Mouse (Mus musculus) CH12.LX (cell line): ENCODE results near the gene Kif26b.

ENCODE experiments used
- CHD2 ChIP-seq: IDR thresholded peaks from 2 replicates; pipeline ENCODE4 v1.6.1; 2011; ENCODE audit warnings: low read length, improper control_type of control experiment
- CTCF ChIP-seq, 2 experiments: IDR thresholded peaks in 1 of 2; conservative IDR thresholded peaks in 1 of 2; 2 replicates each; pipeline ENCODE4 v1.5.1; 2011 to 2012; ENCODE audit warnings: low read depth in 2 of 2, low read length in 2 of 2, improper control_type of control experiment in 1 of 2, inconsistent platforms in 1 of 2, mild to moderate bottlenecking in 1 of 2, moderate library complexity in 1 of 2
- E2F4 ChIP-seq: IDR thresholded peaks from 2 replicates; pipeline ENCODE4 v1.6.1; 2011; ENCODE audit warnings: low read depth, low read length, improper control_type of control experiment; ENCODE audit not compliant: insufficient replicate concordance
- EP300 ChIP-seq: IDR thresholded peaks from 2 replicates; pipeline ENCODE4 v1.6.1; 2011; ENCODE audit warnings: low read length, improper control_type of control experiment
- ETS1 ChIP-seq: conservative IDR thresholded peaks from 2 replicates; pipeline ENCODE4 v1.6.1; 2012; ENCODE audit warnings: low read depth, mild to moderate bottlenecking, inconsistent platforms, low read length, improper control_type of control experiment, moderate library complexity
- GABPA ChIP-seq: IDR thresholded peaks from 2 replicates; pipeline ENCODE4 v1.6.1; 2012; ENCODE audit warnings: low read depth, low read length, improper control_type of control experiment, inconsistent platforms; ENCODE audit not compliant: insufficient replicate concordance
- MAFK ChIP-seq: IDR thresholded peaks from 2 replicates; pipeline ENCODE4 v1.6.1; 2011; ENCODE audit warnings: low read length, improper control_type of control experiment; ENCODE audit not compliant: insufficient replicate concordance
- MEF2A ChIP-seq: IDR thresholded peaks from 2 replicates; pipeline ENCODE4 v1.6.1; 2014; ENCODE audit warnings: low read depth, mild to moderate bottlenecking, inconsistent platforms, low read length, improper control_type of control experiment, borderline replicate concordance
- NELFE ChIP-seq: IDR thresholded peaks from 2 replicates; pipeline ENCODE4 v1.6.1; 2011; ENCODE audit warnings: low read depth, low read length, improper control_type of control experiment
- POLR2A ChIP-seq: IDR thresholded peaks from 2 replicates; pipeline ENCODE4 v1.6.1; 2011; ENCODE audit warnings: low read depth, mild to moderate bottlenecking, improper control_type of control experiment, low read length
- RAD21 ChIP-seq: IDR thresholded peaks from 2 replicates; pipeline ENCODE4 v1.6.1; 2011; ENCODE audit warnings: low read depth, mild to moderate bottlenecking, low read length, improper control_type of control experiment, moderate library complexity
- TCF12 ChIP-seq: IDR thresholded peaks from 2 replicates; pipeline ENCODE4 v1.6.1; 2014; ENCODE audit warnings: low read depth, mild to moderate bottlenecking, inconsistent platforms, low read length, improper control_type of control experiment
- ZNF384 ChIP-seq: IDR thresholded peaks from 2 replicates; pipeline ENCODE4 v1.6.1; 2012; ENCODE audit warnings: low read depth, low read length, improper control_type of control experiment, inconsistent platforms

GRCm38 (mm10) chr1:178631863-178632262, 102.9 kb downstream of the Kif26b start:
- TF ChIP-seq CTCF (conservative IDR thresholded peaks at IDR 0.05 in 1 of 2, IDR thresholded peaks at IDR 0.05 in 1 of 2; ENCODE audit: low read depth in 2 of 2, low read length in 2 of 2) (no peak), EP300 (no peak), ETS1 (no peak), CHD2 (no peak), E2F4 (no peak), RAD21 (no peak), POLR2A (no peak), TCF12 (no peak), MEF2A (no peak), GABPA (no peak), MAFK (no peak), ZNF384 (no peak), NELFE (no peak)
